Mouse (Mus musculus) myocyte (in vitro differentiated cells): Measurements from ENCODE around the gene Foxo1. TPM values are rescaled to one million over a fixed set of nuclear protein-coding genes. Genes with fewer than 3 reads are reported as not detected.

Experiments
- H3K27me3 ChIP-seq: one replicate; pipeline ENCODE4 v1.6.1; 2011; ENCODE audit not compliant: control insufficient read depth, insufficient read depth, insufficient read length
- H3K36me3 ChIP-seq: one replicate; pipeline ENCODE4 v1.6.1; 2011; ENCODE audit not compliant: control insufficient read depth, insufficient read depth
- H3K4me2 ChIP-seq: one replicate; pipeline ENCODE4 v1.6.1; 2011; ENCODE audit warnings: low read depth, control low read depth
- H3K4me3 ChIP-seq: one replicate; pipeline ENCODE4 v1.5.1; 2011; ENCODE audit warnings: mild to moderate bottlenecking, control low read depth, moderate library complexity
- H3K79me2 ChIP-seq: one replicate; pipeline ENCODE4 v1.6.1; 2011; ENCODE audit not compliant: control insufficient read depth, insufficient read depth
- H3ac ChIP-seq: one replicate; pipeline ENCODE4 v1.6.1; 2011; ENCODE audit not compliant: control insufficient read depth, insufficient read length
- CEBPB ChIP-seq: IDR thresholded peaks from 2 replicates; pipeline ENCODE4 v1.6.1; 2011; ENCODE audit warnings: mild to moderate bottlenecking, moderate library complexity; ENCODE audit not compliant: poor library complexity, insufficient read depth, severe bottlenecking
- E2F4 ChIP-seq: IDR thresholded peaks from one replicate; pipeline ENCODE4 v1.6.1; 2011; ENCODE audit warnings: mild to moderate bottlenecking, control low read depth, moderate library complexity; ENCODE audit not compliant: insufficient read depth
- MAX ChIP-seq: IDR thresholded peaks from one replicate; pipeline ENCODE4 v1.6.1; 2011; ENCODE audit warnings: low read depth, mild to moderate bottlenecking, control low read depth
- MYOD1 ChIP-seq, 3 experiments: IDR thresholded peaks; one replicate each; pipeline ENCODE4 v1.6.1; 2011; ENCODE audit warnings: control low read depth in 2 of 3, low read depth in 2 of 3, mild to moderate bottlenecking in 2 of 3, moderate library complexity in 1 of 3; ENCODE audit not compliant: insufficient read length in 2 of 3, control insufficient read depth in 1 of 3
- MYOG ChIP-seq, 3 experiments: IDR thresholded peaks; one replicate each; pipeline ENCODE4 v1.6.1; 2011; ENCODE audit warnings: control low read depth in 2 of 3, low read depth in 2 of 3, mild to moderate bottlenecking in 2 of 3; ENCODE audit not compliant: insufficient read length in 2 of 3, control insufficient read depth in 1 of 3, insufficient read depth in 1 of 3
- POLR2A ChIP-seq: IDR thresholded peaks from one replicate; pipeline ENCODE4 v1.6.1; 2011; ENCODE audit warnings: low read depth, mild to moderate bottlenecking, control low read depth, moderate library complexity; ENCODE audit not compliant: insufficient read length
- POLR2AphosphoS2 ChIP-seq: IDR thresholded peaks from one replicate; pipeline ENCODE4 v1.6.1; 2011; ENCODE audit warnings: low read depth, control low read depth; ENCODE audit not compliant: insufficient read length
- REST ChIP-seq: IDR thresholded peaks from one replicate; pipeline ENCODE4 v1.6.1; 2011; ENCODE audit warnings: mild to moderate bottlenecking, control low read depth, moderate library complexity; ENCODE audit not compliant: insufficient read depth, insufficient read length
- SRF ChIP-seq: IDR thresholded peaks from one replicate; pipeline ENCODE4 v1.6.1; 2011; ENCODE audit warnings: low read depth; ENCODE audit not compliant: control insufficient read depth, insufficient read length
- TCF12 ChIP-seq: IDR thresholded peaks from one replicate; pipeline ENCODE4 v1.6.1; 2011; ENCODE audit warnings: mild to moderate bottlenecking, control low read depth; ENCODE audit not compliant: poor library complexity, insufficient read depth, severe bottlenecking
- TCF3 ChIP-seq: IDR thresholded peaks from one replicate; pipeline ENCODE4 v1.6.1; 2011; ENCODE audit warnings: low read depth, control low read depth; ENCODE audit not compliant: insufficient read length
- USF1 ChIP-seq: IDR thresholded peaks from one replicate; pipeline ENCODE4 v1.6.1; 2011; ENCODE audit warnings: low read depth, mild to moderate bottlenecking, control low read depth, moderate library complexity
- polyA plus RNA-seq: library from polyadenylated mRNA; unstranded; fragments of >200 nt; fragmentation: generic; extraction: Trizol; gene quantifications from one replicate; pipeline ENCODE4 v1.2.1, GENCODE M21; 2012; ENCODE audit warnings: missing spikeins

Gene Foxo1
- polyA plus RNA-seq, 1 experiment = 7.2 TPM

DNA sequence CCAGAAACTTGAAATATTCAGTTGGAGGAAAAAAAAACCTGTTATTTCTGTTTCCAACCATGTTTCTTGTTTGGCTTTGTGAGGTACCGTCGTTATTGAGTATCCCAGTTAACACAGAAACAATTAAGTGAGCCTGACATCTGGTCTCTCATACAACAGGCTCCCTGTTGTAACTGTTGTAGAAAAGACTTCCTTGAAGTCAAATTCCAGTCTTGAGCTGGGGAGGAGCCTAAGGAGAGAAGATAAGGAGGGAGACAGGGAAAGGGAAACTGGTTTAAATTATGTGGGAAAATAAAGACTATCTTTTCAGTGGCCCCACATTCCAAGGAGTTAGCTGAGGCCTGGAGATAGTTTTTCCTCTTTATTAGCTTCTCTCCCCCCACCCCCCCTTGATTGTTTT lies 14.2 kb downstream of the Foxo1 start:
- TF ChIP-seq E2F4 = no peak
- TF ChIP-seq MAX = no peak
- TF ChIP-seq TCF12 = no peak
- no peak for TF ChIP-seq TCF3
- no peak for TF ChIP-seq MYOD1 (IDR thresholded peaks at IDR 0.05; ENCODE audit: control insufficient read depth in 1 of 3, insufficient read length in 2 of 3, low read depth in 2 of 3)
- TF ChIP-seq POLR2A = no peak
- TF ChIP-seq SRF = no peak
- no peak for TF ChIP-seq MYOG (IDR thresholded peaks at IDR 0.05; ENCODE audit: control insufficient read depth in 1 of 3, insufficient read depth in 1 of 3, insufficient read length in 2 of 3, low read depth in 2 of 3)
- TF ChIP-seq POLR2AphosphoS2 = no peak
- H3K4me2 ChIP-seq = no peak overlapping the region
- no peak overlapping the region for H3K4me3 ChIP-seq
- peaks cover 99% of the 10 kb centered on the region for H3K79me2 ChIP-seq
- no peaks in the 10 kb centered on the region for H3K36me3 ChIP-seq
- no peaks in the 10 kb centered on the region for H3K27me3 ChIP-seq
- no peak overlapping the region for H3ac ChIP-seq

DNA sequence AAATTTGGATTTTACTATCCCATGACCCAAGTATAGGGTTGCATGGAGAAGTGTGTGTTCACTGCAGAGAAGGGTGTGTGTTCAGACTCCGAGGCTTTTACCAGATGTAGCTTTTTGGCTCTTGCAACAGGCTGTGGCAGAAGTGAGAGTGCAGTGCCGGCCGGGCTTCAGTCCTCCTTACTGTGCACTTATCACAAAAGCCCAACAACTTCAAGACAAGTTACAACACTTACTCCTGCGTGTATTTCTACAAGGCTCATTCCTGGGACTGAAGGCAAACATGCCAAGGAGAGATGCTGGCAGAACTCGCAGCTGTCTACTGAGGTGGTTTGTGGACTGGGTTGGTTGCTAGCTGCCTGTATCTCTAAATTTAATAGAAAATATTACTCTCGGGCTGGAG lies 15.4 kb downstream of the Foxo1 start:
- TF ChIP-seq E2F4 (no peak), TCF12 (no peak), POLR2AphosphoS2 (no peak), USF1 (no peak), MYOG (IDR thresholded peaks at IDR 0.05; ENCODE audit: control insufficient read depth in 1 of 3, insufficient read depth in 1 of 3, insufficient read length in 2 of 3, low read depth in 2 of 3) (no peak), CEBPB (no peak), MAX (no peak), SRF (no peak), TCF3 (no peak), MYOD1 (IDR thresholded peaks at IDR 0.05; ENCODE audit: control insufficient read depth in 1 of 3, insufficient read length in 2 of 3, low read depth in 2 of 3) (no peak), POLR2A (no peak), REST (no peak)
- H3K27me3 ChIP-seq = no peaks in the 10 kb centered on the region
- H3K4me3 ChIP-seq = no peak overlapping the region
- H3ac ChIP-seq = no peak overlapping the region
- peaks cover 99% of the 10 kb centered on the region for H3K79me2 ChIP-seq
- no peak overlapping the region for H3K4me2 ChIP-seq
- H3K36me3 ChIP-seq = no peaks in the 10 kb centered on the region

DNA sequence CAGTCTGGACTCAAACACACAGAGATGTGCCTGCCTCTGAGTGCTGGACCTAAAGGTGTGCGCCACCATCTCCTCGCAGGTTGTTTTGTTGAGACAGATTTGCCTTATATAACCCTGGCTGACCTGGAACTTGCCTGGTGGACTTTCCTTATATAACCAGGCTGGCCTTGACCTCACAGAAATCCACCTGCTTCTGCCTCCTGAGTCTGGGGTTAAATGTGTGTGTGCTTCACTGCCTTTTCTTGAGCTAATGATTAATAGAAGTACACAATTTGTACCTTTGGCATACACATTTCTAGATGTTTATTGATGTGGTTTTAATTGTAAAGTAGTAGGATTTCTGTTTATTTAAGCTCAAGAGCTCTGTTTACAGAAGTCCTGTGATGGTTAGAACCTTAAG lies 22.7 kb downstream of the Foxo1 start:
- no peaks in the 10 kb centered on the region for H3K36me3 ChIP-seq
- no peaks in the 10 kb centered on the region for H3K27me3 ChIP-seq
- TF ChIP-seq MYOD1 (IDR thresholded peaks at IDR 0.05; ENCODE audit: control insufficient read depth in 1 of 3, insufficient read length in 2 of 3, low read depth in 2 of 3) (no peak), E2F4 (no peak), CEBPB (no peak), MAX (no peak), TCF3 (no peak), MYOG (IDR thresholded peaks at IDR 0.05; ENCODE audit: control insufficient read depth in 1 of 3, insufficient read depth in 1 of 3, insufficient read length in 2 of 3, low read depth in 2 of 3) (no peak), REST (no peak), SRF (no peak), USF1 (no peak), POLR2A (no peak), TCF12 (no peak), POLR2AphosphoS2 (no peak)
- peaks cover 99% of the 10 kb centered on the region for H3K79me2 ChIP-seq
- H3ac ChIP-seq = no peak overlapping the region
- H3K4me2 ChIP-seq = no peak overlapping the region
- H3K4me3 ChIP-seq = no peak overlapping the region

DNA sequence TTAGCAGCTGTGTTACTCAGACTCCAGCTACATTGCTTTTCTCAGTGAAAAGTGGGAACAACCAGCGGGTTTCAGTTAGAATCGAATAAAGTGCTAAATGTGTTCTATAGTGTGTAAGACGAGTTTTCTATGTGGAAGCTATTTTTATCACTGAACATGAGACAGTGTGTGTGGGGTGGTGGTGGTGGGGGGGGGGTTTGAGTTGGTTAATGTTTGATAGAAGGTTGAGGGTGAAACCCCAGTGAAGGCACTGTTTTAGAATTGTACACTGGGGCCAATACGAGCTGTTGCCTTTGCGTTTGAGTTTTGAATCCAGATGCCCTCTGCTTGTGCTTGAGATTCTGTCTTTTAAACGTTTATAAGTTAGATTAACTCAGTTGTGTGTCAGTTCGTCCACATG lies 24.4 kb downstream of the Foxo1 start:
- no peaks in the 10 kb centered on the region for H3K27me3 ChIP-seq
- TF ChIP-seq CEBPB (no peak), MYOG (IDR thresholded peaks at IDR 0.05; ENCODE audit: control insufficient read depth in 1 of 3, insufficient read depth in 1 of 3, insufficient read length in 2 of 3, low read depth in 2 of 3) (no peak), MAX (no peak), POLR2A (no peak), SRF (no peak), USF1 (no peak), TCF3 (no peak), POLR2AphosphoS2 (no peak), REST (no peak), MYOD1 (IDR thresholded peaks at IDR 0.05; ENCODE audit: control insufficient read depth in 1 of 3, insufficient read length in 2 of 3, low read depth in 2 of 3) (no peak), TCF12 (no peak), E2F4 (no peak)
- H3K36me3 ChIP-seq = no peaks in the 10 kb centered on the region
- no peak overlapping the region for H3K4me2 ChIP-seq
- no peak overlapping the region for H3ac ChIP-seq
- H3K79me2 ChIP-seq = peaks cover 99% of the 10 kb centered on the region
- H3K4me3 ChIP-seq = no peak overlapping the region

DNA sequence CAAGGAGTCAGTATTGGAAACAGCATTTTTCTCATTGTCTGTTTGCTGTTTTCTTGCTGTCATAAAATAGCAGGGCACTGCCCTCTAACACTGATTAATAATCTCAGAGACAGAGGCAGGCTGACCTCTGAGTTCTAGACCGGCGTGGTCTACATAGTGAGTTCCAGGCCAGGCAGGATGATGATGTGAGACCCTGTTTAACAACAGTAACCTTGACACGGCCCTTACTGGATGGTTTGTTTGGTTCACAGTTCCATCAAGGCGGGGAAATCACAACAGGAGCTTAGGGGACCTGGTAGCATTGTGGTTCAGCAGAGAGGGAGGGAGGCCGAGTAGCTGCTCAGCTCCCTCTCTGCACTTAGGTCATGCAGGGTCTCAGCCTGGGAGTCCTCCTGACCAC lies 25.8 kb downstream of the Foxo1 start:
- Histone ChIP-seq H3K4me2 (no peak overlapping the region), H3K79me2 (peaks cover 99% of the 10 kb centered on the region), H3ac (no peak overlapping the region), H3K4me3 (no peak overlapping the region), H3K36me3 (no peaks in the 10 kb centered on the region), H3K27me3 (no peaks in the 10 kb centered on the region)
- TF ChIP-seq MYOG (IDR thresholded peaks at IDR 0.05; ENCODE audit: control insufficient read depth in 1 of 3, insufficient read depth in 1 of 3, insufficient read length in 2 of 3, low read depth in 2 of 3) (no peak), CEBPB (no peak), TCF12 (no peak), REST (no peak), POLR2AphosphoS2 (no peak), MAX (no peak), E2F4 (no peak), MYOD1 (IDR thresholded peaks at IDR 0.05; ENCODE audit: control insufficient read depth in 1 of 3, insufficient read length in 2 of 3, low read depth in 2 of 3) (no peak), USF1 (no peak), SRF (no peak), POLR2A (no peak), TCF3 (no peak)
